Mouse (Mus musculus) myocyte (in vitro differentiated cells): ENCODE data around the gene Rpgrip1.

Source experiments
- CEBPB ChIP-seq: IDR thresholded peaks from 2 replicates; pipeline ENCODE4 v1.6.1; 2011; ENCODE audit warnings: mild to moderate bottlenecking, moderate library complexity; ENCODE audit not compliant: poor library complexity, insufficient read depth, severe bottlenecking
- MAX ChIP-seq: IDR thresholded peaks from one replicate; pipeline ENCODE4 v1.6.1; 2011; ENCODE audit warnings: low read depth, mild to moderate bottlenecking, control low read depth
- MYOD1 ChIP-seq, 3 experiments: IDR thresholded peaks; one replicate each; pipeline ENCODE4 v1.6.1; 2011; ENCODE audit warnings: control low read depth in 2 of 3, low read depth in 2 of 3, mild to moderate bottlenecking in 2 of 3, moderate library complexity in 1 of 3; ENCODE audit not compliant: insufficient read length in 2 of 3, control insufficient read depth in 1 of 3
- MYOG ChIP-seq, 3 experiments: IDR thresholded peaks; one replicate each; pipeline ENCODE4 v1.6.1; 2011; ENCODE audit warnings: control low read depth in 2 of 3, low read depth in 2 of 3, mild to moderate bottlenecking in 2 of 3; ENCODE audit not compliant: insufficient read length in 2 of 3, control insufficient read depth in 1 of 3, insufficient read depth in 1 of 3
- POLR2A ChIP-seq: IDR thresholded peaks from one replicate; pipeline ENCODE4 v1.6.1; 2011; ENCODE audit warnings: low read depth, mild to moderate bottlenecking, control low read depth, moderate library complexity; ENCODE audit not compliant: insufficient read length
- POLR2AphosphoS2 ChIP-seq: IDR thresholded peaks from one replicate; pipeline ENCODE4 v1.6.1; 2011; ENCODE audit warnings: low read depth, control low read depth; ENCODE audit not compliant: insufficient read length
- REST ChIP-seq: IDR thresholded peaks from one replicate; pipeline ENCODE4 v1.6.1; 2011; ENCODE audit warnings: mild to moderate bottlenecking, control low read depth, moderate library complexity; ENCODE audit not compliant: insufficient read depth, insufficient read length
- TCF12 ChIP-seq: IDR thresholded peaks from one replicate; pipeline ENCODE4 v1.6.1; 2011; ENCODE audit warnings: mild to moderate bottlenecking, control low read depth; ENCODE audit not compliant: poor library complexity, insufficient read depth, severe bottlenecking
- TCF3 ChIP-seq: IDR thresholded peaks from one replicate; pipeline ENCODE4 v1.6.1; 2011; ENCODE audit warnings: low read depth, control low read depth; ENCODE audit not compliant: insufficient read length
- USF1 ChIP-seq: IDR thresholded peaks from one replicate; pipeline ENCODE4 v1.6.1; 2011; ENCODE audit warnings: low read depth, mild to moderate bottlenecking, control low read depth, moderate library complexity

GRCm38 (mm10) chr14:52198141-52198540, 87.6 kb downstream of the Rpgrip1 start:
- TF ChIP-seq POLR2AphosphoS2 (peak; percentile 17), POLR2A (no peak), MAX (no peak), CEBPB (no peak), MYOG (IDR thresholded peaks at IDR 0.05; ENCODE audit: control insufficient read depth in 1 of 3, insufficient read depth in 1 of 3, insufficient read length in 2 of 3, low read depth in 2 of 3) (no peak), USF1 (no peak), TCF12 (no peak), REST (no peak), MYOD1 (IDR thresholded peaks at IDR 0.05; ENCODE audit: control insufficient read depth in 1 of 3, insufficient read length in 2 of 3, low read depth in 2 of 3) (peak in 1 of 3 experiments; percentile 17), TCF3 (no peak)
